Mouse (Mus musculus): ENCODE data around the gene Jph2.

DNA sequence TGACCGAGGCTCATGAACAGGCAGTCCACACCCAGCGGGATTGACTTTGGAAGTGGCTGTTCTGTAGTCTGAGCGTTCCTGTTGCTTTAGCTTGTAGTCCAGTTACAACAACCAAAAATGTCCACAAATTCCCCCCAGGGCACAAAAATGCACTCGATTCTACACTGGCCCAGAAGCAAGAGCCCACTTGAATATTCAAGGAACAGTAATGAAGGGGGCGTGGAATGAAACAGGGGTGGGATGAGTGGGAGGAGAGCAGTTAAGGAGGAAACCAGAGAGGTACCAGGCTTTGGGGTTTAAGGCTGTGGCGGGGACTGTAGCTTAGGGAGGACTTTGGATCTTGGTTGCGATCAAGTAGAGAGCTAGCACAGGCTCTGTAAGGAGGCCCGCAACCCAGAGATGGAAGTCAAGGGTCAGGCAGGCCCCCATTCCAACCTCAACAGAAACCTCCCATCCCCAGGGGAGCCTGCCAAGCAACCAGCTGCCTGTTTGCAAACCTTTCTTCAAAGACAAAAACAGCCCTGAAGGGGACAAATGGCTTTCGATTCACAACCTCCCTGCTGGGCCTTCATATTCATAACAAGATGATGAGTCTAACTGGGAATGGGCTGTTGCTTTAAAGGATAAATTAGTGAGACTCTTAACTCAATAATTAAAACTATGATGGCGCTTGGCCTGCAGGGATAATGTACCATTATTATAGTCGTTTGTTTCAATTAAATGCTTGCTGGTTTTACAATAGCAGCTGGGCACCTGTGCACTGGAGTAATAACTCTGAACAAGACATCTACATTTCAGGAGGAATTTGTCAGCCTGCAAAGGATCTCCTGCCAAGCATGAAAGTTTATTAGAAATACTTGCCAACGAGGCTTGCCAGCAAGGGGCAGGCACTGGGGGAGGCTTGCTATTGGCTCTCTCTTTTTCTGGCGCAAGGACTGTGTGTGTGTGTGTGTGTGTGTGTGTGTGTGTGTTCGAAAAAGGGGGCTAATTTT, 97.4 kb downstream of the Jph2 start:
- TF ChIP-seq POLR2A (IDR thresholded peaks at IDR 0.05; ENCODE audit: control insufficient read depth, extremely low read depth, insufficient read depth, low read length, poor library complexity) (no peak), CTCF (IDR thresholded peaks at IDR 0.05; ENCODE audit: borderline replicate concordance, control insufficient read depth, extremely low read depth, insufficient read depth, low read length, poor library complexity) (no peak)
